Mouse (Mus musculus) adipocyte (in vitro differentiated cells): Measurements from ENCODE around the gene Cnga1.
"Not testable (repeated sequence)": the region's sequence is repeated elsewhere in the genome, so short reads cannot be mapped to it uniquely, and the experiment has no call there.

Experiments used
- DNase-seq: peaks from one replicate; pipeline ENCODE4 v3.0.0-alpha.2; 2016; ENCODE audit warnings: low spot score

Gene Cnga1

DNA sequence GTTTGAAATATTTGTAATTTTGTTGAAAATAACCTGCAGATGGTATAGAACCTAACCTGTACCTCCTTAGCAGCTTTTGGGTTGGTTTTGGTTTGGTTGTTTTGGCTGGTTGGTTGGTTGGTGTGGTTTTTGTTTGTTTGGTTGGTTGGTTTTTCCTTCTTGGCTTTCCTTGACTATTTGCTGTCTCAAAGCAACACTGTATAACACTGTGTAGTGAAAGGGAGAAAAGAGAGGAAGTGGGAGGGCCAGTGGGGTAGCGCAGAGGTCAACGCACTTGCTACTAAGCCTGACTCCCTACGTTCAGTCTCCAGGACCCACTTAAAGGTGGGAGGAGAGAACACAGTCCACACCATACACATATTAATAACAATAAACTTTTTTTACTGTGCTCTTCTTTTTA is 7.5 kb downstream of the Cnga1 start:
- DNase-seq, result no peak

- no peak for DNase-seq
Measured at GRCm38 (mm10) chr5:72636122-72636521, 8.0 kb downstream of the Cnga1 start.

- no peak for DNase-seq
Measured at GRCm38 (mm10) chr5:72634791-72635271, 9.2 kb downstream of the Cnga1 start.

GRCm38 (mm10) chr5:72630026-72630425 is 14.0 kb downstream of the Cnga1 start:
- DNase-seq, result no peak

GRCm38 (mm10) chr5:72621022-72621421 is 23.1 kb downstream of the Cnga1 start:
- DNase-seq, result no peak

- no peak for DNase-seq
Measured at GRCm38 (mm10) chr5:72617413-72617812, 26.7 kb downstream of the Cnga1 start.

DNA sequence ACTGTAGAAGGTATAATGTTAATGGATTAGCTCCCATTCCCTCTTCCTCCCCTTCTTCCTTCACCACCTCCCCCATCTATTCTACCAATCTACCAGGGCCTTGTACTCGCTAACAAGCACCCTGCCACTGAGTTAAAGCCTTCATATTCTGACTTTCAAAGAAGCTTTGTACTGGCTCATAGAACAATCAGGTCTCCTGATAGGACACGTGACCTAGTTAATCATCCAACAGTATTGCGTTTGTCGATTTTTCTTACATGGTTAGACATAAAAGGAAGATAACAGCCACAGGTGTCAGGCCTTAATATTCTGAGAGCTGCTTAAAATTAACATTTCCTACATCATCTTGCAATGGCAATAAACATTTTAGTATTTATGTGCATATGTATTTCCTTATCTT is 40.9 kb downstream of the Cnga1 start:
- no peak for DNase-seq

- DNase-seq, result peak; percentile 66
Measured at GRCm38 (mm10) chr5:72601006-72601405, 43.1 kb downstream of the Cnga1 start.

GRCm38 (mm10) chr5:72587192-72587681 is 56.8 kb downstream of the Cnga1 start, which contains the start of gene Gm5868:
Gene Gm5868, minus strand, starts transcription at chr5:72587551.
- DNase-seq, result no peak

DNA sequence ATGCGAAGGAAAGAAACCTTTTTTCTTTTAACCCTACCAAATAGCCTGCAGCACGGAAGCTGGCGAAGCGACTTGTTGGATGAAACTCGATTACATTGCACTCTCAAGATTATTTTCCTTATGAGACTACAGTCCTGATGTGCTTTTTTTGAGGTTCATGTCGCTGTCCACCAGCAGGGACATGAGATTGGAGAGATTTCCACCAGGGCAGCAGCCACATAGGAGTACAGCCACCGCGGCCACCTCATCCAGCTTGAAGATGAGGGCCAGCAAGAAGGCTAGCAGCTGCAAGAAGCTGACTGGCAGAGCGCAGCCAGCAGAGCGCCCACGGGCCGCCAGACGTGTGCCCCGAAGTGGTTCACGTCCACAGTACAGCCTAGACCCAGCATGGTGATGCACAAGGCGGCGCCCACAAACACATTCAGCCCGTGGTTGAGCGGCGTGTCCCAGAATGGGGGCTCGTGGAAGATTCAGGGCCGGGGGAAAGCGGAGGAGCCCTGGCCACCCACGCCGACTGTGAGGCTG is 57.3 kb downstream of the Cnga1 start:
- not testable (repeated sequence) for DNase-seq

GRCm38 (mm10) chr5:72586122-72586521 is 58.0 kb downstream of the Cnga1 start:
- DNase-seq, result not testable (repeated sequence)

GRCm38 (mm10) chr5:72580970-72581332 is 63.1 kb downstream of the Cnga1 start, which contains the start of gene Zar1:
Gene Zar1, minus strand, starts transcription at chr5:72581254.
- DNase-seq, result not testable (repeated sequence)

- DNase-seq, result not testable (repeated sequence)
Measured at GRCm38 (mm10) chr5:72580088-72580969, 63.7 kb downstream of the Cnga1 start.

DNA sequence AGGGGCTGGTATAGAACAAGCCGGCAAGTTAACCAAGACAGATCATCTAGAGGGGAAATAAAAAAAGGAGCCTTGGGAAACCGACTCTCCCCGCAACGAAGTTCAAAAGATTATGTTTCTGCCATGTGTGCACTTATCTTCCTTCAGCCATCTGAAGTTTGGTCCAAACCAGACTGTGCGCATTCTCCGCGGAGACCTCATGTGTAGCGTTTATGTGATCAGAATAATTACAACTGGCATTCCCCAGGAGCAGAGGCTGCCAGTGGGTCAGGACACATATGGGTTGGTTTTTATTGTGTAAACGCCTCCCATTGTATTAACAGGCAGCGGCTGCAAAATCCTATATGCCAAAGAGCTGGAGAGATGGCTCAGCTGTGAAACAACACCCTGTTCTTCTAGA is 64.5 kb downstream of the Cnga1 start:
- DNase-seq, result not testable (repeated sequence)

DNA sequence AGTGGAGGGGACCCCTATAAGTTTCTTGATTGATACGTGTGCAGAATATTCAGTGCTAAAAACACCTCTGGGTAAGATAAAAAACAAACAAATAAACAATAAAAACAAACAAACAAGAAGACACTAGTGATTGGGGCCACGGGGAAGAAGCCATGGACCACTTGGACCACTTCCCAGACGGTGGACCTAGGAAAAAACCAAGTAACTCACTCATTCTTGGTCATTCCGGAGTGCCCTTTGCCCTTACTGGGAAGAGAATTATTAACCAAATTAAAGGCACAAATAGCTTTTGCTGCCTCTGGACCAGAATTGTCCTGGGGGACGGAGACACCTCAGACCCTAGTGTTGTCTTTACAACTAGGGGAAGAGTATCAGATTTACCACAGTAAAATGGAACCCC is 78.5 kb downstream of the Cnga1 start:
- no peak for DNase-seq

- DNase-seq, result not testable (repeated sequence)
Measured at GRCm38 (mm10) chr5:72563183-72563582, 80.9 kb downstream of the Cnga1 start.

DNA sequence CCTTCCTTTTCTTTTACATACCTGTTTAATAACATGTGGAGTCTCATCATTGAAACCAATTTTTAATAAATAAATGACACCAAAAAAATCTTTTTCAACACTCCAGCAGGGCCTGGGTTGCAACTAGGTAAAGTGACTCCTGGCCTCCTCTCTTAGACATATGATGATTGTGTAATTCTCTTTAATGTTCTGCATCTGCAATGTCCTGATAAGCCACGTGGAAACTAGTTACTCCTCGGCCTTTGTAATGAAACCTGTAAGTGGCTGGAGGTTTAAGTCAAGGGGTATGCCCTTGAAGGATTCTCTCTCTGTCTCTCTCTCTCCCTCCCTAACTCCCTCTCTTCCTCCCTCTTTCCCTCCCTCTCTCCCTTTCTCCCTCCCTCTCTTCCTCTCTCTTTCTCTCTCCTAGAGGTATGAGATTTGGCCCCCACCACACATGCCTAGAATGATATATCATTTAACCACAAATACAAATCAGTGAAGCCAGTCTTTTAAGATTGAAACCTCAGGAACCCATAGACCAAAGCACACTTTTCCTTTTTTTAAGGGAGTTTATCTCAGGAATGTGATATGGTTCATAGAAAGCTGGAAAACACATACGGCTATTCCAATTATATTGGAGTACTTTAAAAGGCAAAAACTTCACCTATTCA is 83.0 kb downstream of the Cnga1 start:
- DNase-seq, result no peak

DNA sequence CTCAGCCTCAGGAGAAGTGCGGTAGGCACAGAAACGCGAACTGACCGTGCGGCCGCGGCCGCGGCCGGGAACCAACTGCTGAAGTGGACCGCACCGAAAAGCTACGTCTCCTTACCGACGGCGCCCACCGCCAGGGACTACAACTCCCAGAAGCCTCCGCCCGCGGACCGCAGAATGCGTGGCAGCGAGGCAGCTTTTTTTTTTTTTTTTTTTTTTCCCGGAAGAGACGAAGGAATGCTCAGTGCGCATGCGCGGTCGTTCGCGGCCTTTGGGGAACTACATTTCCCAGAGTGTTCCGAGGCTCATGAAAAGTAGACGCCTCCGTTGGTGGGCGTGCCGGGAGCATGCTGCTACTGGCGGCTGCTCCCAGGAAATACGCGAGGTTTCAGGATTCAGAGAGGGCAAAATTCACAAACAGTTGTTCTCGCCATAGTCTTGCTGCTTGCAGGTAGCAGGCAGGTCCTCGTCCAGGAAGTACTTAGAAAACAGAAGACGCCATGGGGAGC is 84.5 kb downstream of the Cnga1 start, which contains the start of gene Nfxl1:
Nfxl1 (minus strand) TSS at position 141 of the 506 bp plus-strand sequence.
- DNase-seq, result peak; percentile 100

DNA sequence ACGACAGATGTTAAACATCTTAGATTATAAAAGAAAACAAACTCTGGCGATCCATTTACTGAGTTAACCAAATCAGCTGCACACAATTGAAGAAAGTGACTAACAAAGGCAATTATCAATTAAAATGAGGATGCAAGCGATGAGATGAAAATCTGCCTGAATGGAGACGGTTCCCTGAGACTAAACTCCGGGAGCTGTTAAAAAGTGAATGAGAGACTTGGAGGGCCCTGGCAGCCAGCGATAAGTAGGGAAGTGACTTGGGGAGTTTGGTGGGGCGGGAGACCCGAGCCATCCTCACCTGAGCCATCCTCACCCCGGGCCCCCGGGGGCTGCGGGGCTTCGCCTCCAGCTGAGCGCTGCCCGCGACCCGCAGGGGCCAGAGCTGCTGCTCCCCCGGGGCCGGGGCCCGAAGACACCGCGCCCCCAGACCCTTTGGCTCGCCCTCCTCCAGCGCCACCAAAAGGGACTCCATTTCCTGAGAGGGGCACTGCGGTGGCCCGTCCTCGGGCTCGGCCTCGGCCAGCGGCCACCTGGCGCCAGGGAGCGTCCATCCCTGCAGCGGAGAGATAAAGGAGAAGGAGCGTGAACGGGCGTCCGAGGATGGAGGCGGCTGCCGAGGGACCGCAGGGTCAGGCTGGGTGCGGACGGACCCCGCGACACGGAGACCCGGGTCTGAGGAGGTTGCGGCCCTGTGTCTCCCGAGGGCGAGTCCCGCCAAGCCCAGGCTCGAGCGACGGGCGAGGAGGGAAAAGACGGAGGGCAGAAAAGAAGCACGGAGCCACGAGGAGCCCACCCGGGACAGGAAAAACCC is 85.2 kb downstream of the Cnga1 start:
- peak; percentile 17 for DNase-seq

DNA sequence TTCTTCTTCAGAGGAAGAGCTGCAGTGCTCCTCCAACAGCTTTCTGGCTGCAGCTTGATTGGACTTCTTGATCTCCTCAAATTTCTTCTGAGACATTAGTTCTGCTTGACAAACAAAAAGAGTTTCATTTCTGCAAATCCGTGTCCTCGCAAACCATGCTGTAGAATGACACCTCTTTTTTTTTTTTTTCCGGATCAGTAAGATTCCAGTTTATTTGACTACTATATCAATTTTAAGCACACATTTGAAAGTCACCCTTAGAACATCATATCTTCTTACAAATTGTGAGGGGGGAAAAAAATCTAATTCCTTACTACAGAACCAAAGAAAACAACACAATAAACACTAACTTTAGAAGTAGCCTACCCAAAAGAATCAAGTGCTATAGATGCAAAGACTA is 87.8 kb downstream of the Cnga1 start:
- no peak for DNase-seq
